Mouse (Mus musculus) heart, postnatal 0 days (tissue): Measurements from ENCODE around the gene Sun2. TPM values are rescaled to one million over a fixed set of nuclear protein-coding genes. Genes with fewer than 3 reads are reported as not detected.

ENCODE experiments used
- ATAC-seq: fragments of 200-750 bp; cut with Nextera tagmentation; 2 replicates; pipeline ENCODE4 v1.8.0; 2017; ENCODE audit warnings: low read depth, moderate number of reproducible peaks, moderate library complexity; ENCODE audit not compliant: insufficient read depth
- DNase-seq: peaks from one replicate; pipeline ENCODE4 v3.0.0-alpha.2; 2016; ENCODE audit warnings: low spot score
- H3K27ac ChIP-seq: fragments of 300-500 bp; sonication (generic); 2 replicates; pipeline ENCODE4 v1.5.1; 2014; ENCODE audit warnings: low read depth, mild to moderate bottlenecking
- H3K27me3 ChIP-seq: fragments of 300-500 bp; sonication (generic); 2 replicates; pipeline ENCODE4 v1.6.1; 2014; ENCODE audit warnings: low read length, mixed read lengths; ENCODE audit not compliant: control insufficient read depth, insufficient read depth
- H3K36me3 ChIP-seq: fragments of 300-500 bp; sonication (generic); replicated peaks from 2 replicates; pipeline ENCODE4 v1.6.1; 2014; ENCODE audit warnings: low read length, mixed read lengths; ENCODE audit not compliant: control insufficient read depth, insufficient read depth
- H3K4me1 ChIP-seq: fragments of 300-500 bp; sonication (generic); 2 replicates; pipeline ENCODE4 v1.6.1; 2014; ENCODE audit warnings: antibody characterized with exemption; ENCODE audit not compliant: control insufficient read depth, insufficient read depth
- H3K4me2 ChIP-seq: fragments of 300-500 bp; sonication (generic); 2 replicates; pipeline ENCODE4 v1.6.1; 2014; ENCODE audit warnings: low read depth, mild to moderate bottlenecking, low read length, moderate library complexity
- H3K4me3 ChIP-seq: fragments of 300-500 bp; sonication (generic); 2 replicates; pipeline ENCODE4 v1.5.1; 2014; ENCODE audit warnings: low read depth, low read length
- H3K9ac ChIP-seq: fragments of 300-500 bp; sonication (generic); replicated peaks from 2 replicates; pipeline ENCODE4 v1.6.1; 2014; ENCODE audit warnings: low read depth, low read length, mixed read lengths
- H3K9me3 ChIP-seq: fragments of 300-500 bp; sonication (generic); replicated peaks from 2 replicates; pipeline ENCODE4 v1.6.1; 2016; ENCODE audit warnings: low read length; ENCODE audit not compliant: control insufficient read depth
- CTCF ChIP-seq: IDR thresholded peaks from 2 replicates; pipeline ENCODE4 v1.5.1; 2016; ENCODE audit warnings: antibody characterized with exemption, control low read depth, low read depth
- EP300 ChIP-seq: IDR thresholded peaks from 2 replicates; pipeline ENCODE4 v1.6.1; 2016; ENCODE audit warnings: antibody characterized with exemption, low read depth
- WGBS: fragments of 180-500 bp; shearing (Covaris S2); extraction: QIAGEN DNeasy Blood & Tissue Kit; methylation state at CpG from one replicate; pipeline ENCODE4 v1.1.7; 2014; 5-methylcytosine and 5-hydroxymethylcytosine counted together
- polyA plus RNA-seq: library from polyadenylated mRNA; unstranded; fragments of >200 nt; fragmentation: Nextera tagmentation; extraction: Ambion mirVana; gene quantifications from 2 replicates; pipeline ENCODE4 v1.2.1, GENCODE M21; 2015
- total RNA-seq: library from RNA; depleted of rRNA; stranded (reverse); fragments of >200 nt; gene quantifications from 2 replicates; pipeline ENCODE4 v1.2.3, GENCODE M21; 2014; ENCODE audit warnings: low replicate concordance

The Sun2 gene
- total and polyA plus RNA-seq, 2 experiments from 2014 or later: 4.0 to 71.6 TPM

- no peak overlapping the region for H3K27ac ChIP-seq
- peaks cover 18% of the 10 kb centered on the region for H3K4me1 ChIP-seq
- no peak for ATAC-seq
- no peak for DNase-seq
- H3K27me3 ChIP-seq: no peaks in the 10 kb centered on the region
- H3K4me2 ChIP-seq: no peak overlapping the region
- no peaks in the 10 kb centered on the region for H3K9me3 ChIP-seq
- WGBS: 86% methylated on average over 7 of the region's 7 CpGs
- no peak overlapping the region for H3K9ac ChIP-seq
- H3K36me3 ChIP-seq: peaks cover 81% of the 10 kb centered on the region
- no peak for TF ChIP-seq CTCF
- no peak for TF ChIP-seq EP300
- no peak overlapping the region for H3K4me3 ChIP-seq
These were observed 10.8 kb downstream of the Sun2 start for GRCm38 (mm10) chr15:79731554-79731953.

GRCm38 (mm10) chr15:79728731-79729388, 13.5 kb downstream of the Sun2 start:
- DNase-seq (no peak), ATAC-seq (no peak)
- Histone ChIP-seq H3K4me2 (no peak overlapping the region), H3K27ac (no peak overlapping the region), H3K4me3 (no peak overlapping the region), H3K9me3 (no peaks in the 10 kb centered on the region), H3K36me3 (peaks cover 93% of the 10 kb centered on the region), H3K4me1 (peaks cover 1% of the 10 kb centered on the region; the same call in 1 of the 2 replicates), H3K27me3 (no peaks in the 10 kb centered on the region), H3K9ac (no peak overlapping the region)
- TF ChIP-seq CTCF (no peak), EP300 (no peak)
- WGBS: 84% methylated on average over 10 of the region's 10 CpGs

GRCm38 (mm10) chr15:79728311-79728710, 14.0 kb downstream of the Sun2 start:
- no peak for TF ChIP-seq EP300
- no peak for TF ChIP-seq CTCF
- H3K27ac ChIP-seq: no peak overlapping the region
- H3K4me2 ChIP-seq: no peak overlapping the region
- DNase-seq (no peak), ATAC-seq (no peak)
- no peak overlapping the region for H3K4me3 ChIP-seq
- H3K9ac ChIP-seq: no peak overlapping the region
- H3K36me3 ChIP-seq: peaks cover 88% of the 10 kb centered on the region
- H3K9me3 ChIP-seq: no peaks in the 10 kb centered on the region
- no peaks in the 10 kb centered on the region for H3K4me1 ChIP-seq
- WGBS: 70% methylated on average over 5 of the region's 5 CpGs
- H3K27me3 ChIP-seq: no peaks in the 10 kb centered on the region

- Histone ChIP-seq H3K4me1 (no peaks in the 10 kb centered on the region), H3K9me3 (no peaks in the 10 kb centered on the region), H3K4me2 (no peak overlapping the region), H3K27ac (no peak overlapping the region), H3K4me3 (no peak overlapping the region), H3K9ac (no peak overlapping the region), H3K36me3 (peaks cover 83% of the 10 kb centered on the region), H3K27me3 (no peaks in the 10 kb centered on the region)
- ATAC-seq (no peak), DNase-seq (no peak)
- WGBS: 91% methylated on average over 6 of the region's 6 CpGs
- no peak for TF ChIP-seq EP300
- no peak for TF ChIP-seq CTCF
These were observed 14.5 kb downstream of the Sun2 start for GRCm38 (mm10) chr15:79727840-79728239.

GRCm38 (mm10) chr15:79725190-79725789, 17.0 kb downstream of the Sun2 start:
- 85% methylated on average over 11 of the region's 11 CpGs for WGBS
- Histone ChIP-seq H3K27ac (no peak overlapping the region), H3K9ac (no peak overlapping the region), H3K9me3 (no peaks in the 10 kb centered on the region), H3K27me3 (no peaks in the 10 kb centered on the region), H3K4me3 (no peak overlapping the region), H3K4me1 (no peaks in the 10 kb centered on the region), H3K36me3 (peaks cover 74% of the 10 kb centered on the region), H3K4me2 (no peak overlapping the region)
- ATAC-seq (no peak), DNase-seq (no peak)
- TF ChIP-seq CTCF: no peak
- no peak for TF ChIP-seq EP300

GRCm38 (mm10) chr15:79723439-79723838, 18.9 kb downstream of the Sun2 start:
- Histone ChIP-seq H3K27ac (no peak overlapping the region), H3K4me3 (no peak overlapping the region), H3K36me3 (peaks cover 75% of the 10 kb centered on the region), H3K9me3 (no peaks in the 10 kb centered on the region), H3K9ac (no peak overlapping the region), H3K4me2 (no peak overlapping the region), H3K4me1 (no peaks in the 10 kb centered on the region), H3K27me3 (no peaks in the 10 kb centered on the region)
- 19% methylated on average over 1 of the region's 1 CpGs for WGBS
- no peak for TF ChIP-seq EP300
- TF ChIP-seq CTCF: peak; percentile 70
- DNase-seq: peak; percentile 58
- ATAC-seq: peak; percentile 67
